Mouse (Mus musculus) gastrocnemius, postnatal 10 days (tissue): ENCODE results near the gene Gpatch8. TPM values are rescaled to one million over a fixed set of nuclear protein-coding genes. Genes with fewer than 3 reads are reported as not detected.
A peak's percentile ranks its signal among the peaks of the same experiment; 100 is the strongest.
"Not testable (repeated sequence)": the region's sequence is repeated elsewhere in the genome, so short reads cannot be mapped to it uniquely, and the experiment has no call there.

Experiments
- DNase-seq: peaks from one replicate; pipeline ENCODE4 v3.0.0; 2021; ENCODE audit warnings: mixed read lengths
- total RNA-seq, 2 experiments: library from RNA; stranded (reverse); gene quantifications; 2 replicates each; pipeline ENCODE4 v1.2.3; 2021

The Gpatch8 gene
- total RNA-seq, 2 experiments from 2014 or later, result 28.9 to 33.9 TPM

DNA sequence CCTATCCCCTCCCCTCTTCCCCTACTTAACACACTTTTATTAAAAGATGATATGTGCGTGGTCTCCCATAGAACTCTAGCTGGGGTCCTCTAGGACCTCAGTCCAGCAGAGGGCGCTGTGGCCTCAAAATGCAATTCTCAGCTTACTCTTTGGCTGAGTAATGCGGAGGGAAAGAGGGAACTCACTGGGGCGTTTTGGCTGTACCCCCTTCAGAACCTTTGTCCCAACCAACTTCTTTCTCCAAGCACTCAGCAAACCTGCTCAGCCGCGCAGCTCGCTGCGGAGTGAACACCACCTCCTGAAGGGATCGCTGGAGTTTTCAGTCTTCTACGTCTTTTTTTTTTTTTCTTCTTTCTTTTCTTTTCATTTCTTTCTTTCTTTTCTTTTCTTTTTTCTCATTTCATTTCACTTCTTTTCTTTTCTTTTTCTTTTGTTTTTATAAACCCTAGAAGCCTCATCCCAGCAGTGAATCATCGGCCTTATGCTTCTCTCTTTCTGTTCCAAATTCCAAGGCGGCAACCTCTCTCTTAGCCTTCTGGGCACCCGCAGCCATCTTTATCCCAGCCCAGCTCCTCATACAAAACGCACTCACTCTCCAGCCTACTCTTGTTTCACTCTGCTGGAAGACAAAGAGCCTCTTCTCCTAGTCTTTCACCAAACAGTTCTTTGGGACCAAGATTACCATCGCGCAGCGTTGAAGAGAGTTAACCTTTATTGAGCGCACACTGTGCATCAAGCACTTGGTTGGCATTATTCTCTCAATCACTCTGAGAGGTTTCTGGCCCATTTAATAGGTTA lies 16.9 kb upstream of the Gpatch8 start:
- DNase-seq, result peak; percentile 95

DNA sequence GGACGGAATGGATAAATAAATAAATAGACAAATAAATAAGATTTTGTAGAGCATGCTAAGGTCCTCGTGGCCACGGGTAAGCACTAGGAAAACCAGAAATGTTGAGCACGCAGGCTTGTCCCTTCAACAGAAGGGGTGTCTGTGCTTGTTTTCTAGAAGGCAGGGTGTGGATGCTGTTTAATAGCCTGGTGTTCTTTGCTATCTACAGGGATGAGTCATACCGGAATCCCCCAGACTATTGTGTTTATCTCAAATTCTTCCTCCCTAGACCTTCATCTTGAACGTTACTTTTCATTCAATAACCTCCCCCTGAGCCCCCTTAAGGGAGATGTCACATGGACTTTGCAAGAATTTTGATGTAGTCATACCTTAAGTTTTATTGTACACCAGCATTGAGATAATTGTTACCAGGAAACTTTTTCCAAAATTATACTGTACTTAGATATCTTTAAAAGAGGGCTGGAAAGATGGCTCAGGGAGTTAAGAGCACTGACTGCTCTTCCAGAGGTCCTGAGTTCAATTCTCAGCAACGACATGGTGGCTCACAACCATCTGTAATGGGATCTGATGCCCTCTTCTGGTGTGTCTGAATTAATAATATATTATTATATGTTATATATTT lies 12.7 kb upstream of the Gpatch8 start:
- no peak for DNase-seq

DNA sequence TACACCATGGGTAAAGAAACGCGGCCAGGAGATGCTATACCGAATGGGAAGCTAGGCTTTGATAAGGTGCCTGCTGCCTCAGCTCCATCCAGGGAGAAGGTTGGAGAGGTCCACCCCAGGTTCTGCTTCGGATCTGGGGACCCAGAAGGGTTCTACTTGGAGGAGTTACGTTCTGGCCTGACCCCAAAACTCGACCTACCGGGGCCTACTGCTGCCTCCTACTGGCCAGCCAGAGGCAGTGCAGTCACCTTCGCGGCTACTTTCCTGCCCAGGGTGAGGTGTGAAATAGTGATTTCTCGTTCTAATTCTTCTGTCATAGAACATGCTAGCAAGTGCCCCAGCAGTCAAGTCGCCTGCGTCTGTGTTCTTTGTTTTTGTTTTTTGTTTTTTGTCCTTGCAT lies 12.0 kb upstream of the Gpatch8 start:
- no peak for DNase-seq

DNA sequence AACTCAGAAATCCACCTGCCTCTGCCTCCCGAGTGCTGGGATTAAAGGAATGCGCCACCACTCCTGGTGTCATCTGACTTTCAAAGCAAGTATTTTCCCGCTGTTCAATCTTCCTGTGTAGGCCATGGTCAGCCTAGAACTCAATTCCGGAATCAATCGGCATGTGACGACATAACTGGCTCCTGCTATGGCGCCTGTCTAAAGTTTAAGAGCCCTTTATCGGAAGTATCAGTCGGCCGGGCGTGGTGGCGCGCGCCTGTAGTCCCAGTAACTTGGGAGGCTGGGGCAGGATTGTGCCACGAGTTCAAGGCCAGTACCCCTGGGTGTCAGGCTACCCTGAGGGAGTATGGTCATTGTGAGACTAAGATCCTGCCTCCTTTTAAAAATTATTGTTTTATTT lies 11.5 kb upstream of the Gpatch8 start:
- no peak for DNase-seq

DNA sequence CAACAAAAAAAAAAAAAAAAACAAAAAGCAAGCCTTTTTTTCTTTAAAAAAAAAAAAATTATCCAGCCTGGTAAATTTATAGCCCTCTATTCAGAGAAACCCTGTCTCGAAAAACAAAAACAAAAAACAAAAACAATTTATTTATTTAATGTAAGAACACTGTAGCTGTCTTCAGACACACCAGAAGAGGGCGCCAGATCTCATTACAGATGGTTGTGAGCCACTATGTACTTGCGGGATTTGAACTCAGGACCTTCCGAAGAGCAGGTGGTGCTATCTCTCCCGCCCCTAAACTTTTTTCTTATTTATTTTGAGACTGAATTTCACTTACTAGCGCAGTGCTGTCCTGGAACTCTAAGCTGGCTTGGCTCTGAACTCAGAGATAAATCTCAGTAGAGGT lies 11.0 kb upstream of the Gpatch8 start:
- no peak for DNase-seq

DNA sequence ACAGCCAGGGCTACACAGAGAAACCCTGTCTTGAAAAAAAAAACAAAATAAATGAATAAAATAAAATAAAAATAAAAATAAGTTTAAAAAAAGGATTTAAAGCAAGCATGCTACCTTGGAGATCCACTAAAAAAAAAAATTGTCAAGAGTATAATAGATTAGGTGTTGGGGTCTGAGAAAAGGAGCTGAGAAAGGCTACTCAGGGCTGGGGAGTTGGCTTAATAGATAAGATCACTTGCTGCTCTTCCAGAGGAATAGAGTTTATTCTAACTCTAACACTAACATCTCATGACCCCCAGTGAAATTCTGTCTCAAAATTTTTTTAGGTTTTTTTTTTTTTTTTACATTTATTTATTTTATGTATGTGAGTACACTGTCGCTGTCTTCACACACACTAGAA lies 10.1 kb upstream of the Gpatch8 start:
- no peak for DNase-seq

DNA sequence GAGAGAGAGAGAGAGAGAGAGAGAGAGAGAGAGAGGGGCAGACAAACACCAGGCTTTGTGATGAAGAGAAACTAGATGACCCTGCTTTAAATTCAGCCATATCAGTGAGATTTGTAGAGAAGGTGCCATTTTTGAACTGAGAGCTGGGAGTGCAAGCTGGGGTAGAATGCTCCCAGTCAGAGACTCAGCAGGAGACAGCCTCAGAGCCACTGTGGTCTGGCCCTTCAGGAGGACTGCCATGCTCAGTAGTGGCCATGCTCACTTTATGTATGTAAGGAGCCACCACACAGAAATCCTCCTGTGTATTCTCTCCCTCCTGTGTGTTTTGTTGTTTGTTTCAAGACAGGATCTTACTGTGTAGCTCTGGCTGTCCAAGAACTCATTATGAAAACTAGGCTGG lies 9.5 kb upstream of the Gpatch8 start:
- no peak for DNase-seq

DNA sequence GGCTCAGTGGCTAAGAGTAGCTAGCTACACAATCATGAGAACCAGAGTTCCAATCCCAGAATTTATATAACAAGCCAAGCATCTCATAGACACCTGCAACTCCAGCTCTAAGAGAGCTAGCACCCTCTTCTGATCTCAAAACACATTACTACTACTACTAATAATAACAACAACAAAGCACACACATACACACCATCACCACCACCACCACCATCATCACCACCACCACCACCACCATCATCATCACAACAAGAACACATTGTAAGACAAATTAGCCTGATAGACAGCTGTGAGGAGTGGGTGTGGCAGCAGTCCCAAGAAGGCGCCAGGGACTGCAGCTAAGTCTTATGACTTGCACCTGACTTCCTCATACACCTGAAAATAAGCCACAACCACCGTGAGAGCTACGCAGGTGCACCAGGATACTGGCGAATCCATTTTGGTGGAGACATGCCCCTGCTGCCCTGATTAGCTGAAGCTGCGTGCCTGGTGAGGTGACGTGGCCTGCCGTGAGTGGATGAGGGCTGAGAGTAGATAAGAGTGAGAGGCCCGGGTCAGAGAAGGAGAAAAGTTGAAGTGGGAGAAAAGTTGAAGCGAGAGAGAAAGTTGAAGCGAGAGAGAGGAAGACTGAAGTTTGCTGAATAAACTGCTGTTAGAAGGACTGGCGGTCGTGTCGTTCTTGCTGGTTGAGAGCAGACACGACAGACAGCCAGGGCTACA lies 8.9 kb upstream of the Gpatch8 start:
- not testable (repeated sequence) for DNase-seq

DNA sequence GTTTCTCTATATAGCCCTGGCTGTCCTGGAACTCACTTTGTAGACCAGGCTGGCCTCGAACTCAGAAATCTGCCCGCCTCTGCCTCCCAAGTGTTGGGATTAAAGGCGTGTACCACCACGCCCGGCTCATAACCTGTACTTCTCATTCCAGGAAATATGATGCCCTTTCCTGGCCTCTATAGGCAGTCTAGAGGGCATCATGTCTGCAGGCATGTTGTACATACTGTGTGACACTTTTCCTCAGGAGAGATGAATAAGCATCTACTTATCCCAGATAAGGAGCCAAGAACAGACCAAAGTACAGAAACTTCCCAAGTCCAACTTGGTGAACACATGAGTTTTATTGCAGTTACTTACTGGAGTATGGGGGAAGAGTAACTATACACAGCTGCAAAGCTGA lies 2.5 kb upstream of the Gpatch8 start:
- DNase-seq, result no peak

DNA sequence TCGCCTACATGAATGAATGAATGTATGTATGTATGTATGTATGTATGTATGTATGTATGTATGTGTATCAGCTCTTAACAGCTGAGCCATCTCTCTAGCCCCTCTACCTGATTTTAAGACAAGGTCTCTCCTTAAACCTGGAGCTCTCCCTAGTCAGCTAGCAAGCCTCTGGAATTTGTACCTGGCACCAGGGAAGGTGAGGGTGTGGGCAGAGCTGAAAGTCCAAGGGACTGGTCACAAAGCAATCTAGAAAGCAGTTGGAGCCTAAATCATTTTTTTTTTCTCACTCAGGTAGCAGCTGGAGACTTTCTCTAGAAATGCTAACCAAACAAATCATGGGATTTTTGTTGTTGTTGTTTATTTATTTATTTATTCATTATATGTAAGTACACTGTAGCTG lies 1.2 kb upstream of the Gpatch8 start:
- no peak for DNase-seq

DNA sequence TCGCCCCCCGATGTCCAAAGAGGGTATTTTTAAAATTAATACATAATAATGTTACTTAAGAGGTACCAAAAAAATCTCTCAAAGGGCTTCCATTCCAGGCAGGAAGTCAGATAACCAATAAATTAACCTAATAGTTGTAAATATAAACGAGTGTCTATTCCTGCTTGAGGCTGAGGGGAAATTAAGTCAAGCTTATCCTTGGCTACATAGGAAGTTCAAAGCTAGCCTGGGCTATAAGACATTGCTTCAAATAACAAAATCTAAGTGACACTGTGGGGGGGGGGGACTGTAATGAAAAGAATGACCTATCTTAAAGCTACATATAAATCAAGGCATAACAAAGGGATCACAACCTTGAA lies 503 bp upstream of the Gpatch8 start:
- DNase-seq, result no peak

DNA sequence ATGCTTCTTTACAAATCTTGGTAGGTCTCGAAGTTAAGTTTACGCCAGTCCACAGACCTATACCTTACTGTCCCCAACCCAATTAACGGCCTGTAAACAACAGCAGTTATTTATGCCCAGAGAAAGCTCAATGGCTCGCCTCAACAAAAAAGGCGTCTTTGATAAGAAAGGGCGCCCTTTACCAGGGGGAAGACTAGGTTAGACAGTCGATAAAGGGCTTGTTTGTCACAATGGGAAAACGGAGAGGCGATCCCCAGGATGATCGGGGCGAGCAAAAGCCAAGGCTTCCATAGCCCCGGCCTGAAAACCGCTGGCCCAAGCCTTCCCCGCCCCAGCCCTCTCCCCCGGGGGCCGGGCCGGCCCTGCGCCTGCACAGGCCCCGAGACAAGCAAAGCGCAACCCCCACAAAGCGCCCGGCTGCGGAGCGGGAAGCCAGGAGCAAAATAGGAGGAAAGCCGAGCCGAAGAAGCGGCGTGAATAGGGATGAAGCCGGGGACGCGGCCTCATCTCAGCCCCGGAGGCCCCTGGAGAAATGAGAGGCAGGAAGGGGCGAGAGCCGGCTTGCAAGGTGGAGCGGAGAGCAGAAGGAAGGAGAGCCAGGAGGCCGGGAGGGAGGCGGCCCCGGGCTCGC lies 677 bp downstream of the Gpatch8 start:
- peak; percentile 51 for DNase-seq

DNA sequence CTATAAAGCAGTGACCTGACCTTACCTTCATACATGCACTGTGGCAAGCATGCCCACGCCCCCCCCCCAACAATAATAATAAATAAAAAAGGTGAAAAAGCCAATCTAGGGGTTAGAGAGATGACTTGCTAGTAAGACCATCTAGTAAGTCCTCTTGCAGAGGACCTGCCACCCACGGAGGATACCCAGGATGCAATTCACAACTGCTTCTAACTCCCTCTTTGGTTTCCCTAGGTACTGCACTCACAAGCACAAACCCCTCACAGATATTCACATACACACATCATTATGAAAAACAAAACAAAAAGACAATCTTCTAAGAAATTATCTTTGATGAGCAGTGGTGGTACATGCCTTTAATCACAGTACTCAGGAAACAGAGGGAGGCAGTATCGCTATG lies 4.1 kb downstream of the Gpatch8 start:
- no peak for DNase-seq

DNA sequence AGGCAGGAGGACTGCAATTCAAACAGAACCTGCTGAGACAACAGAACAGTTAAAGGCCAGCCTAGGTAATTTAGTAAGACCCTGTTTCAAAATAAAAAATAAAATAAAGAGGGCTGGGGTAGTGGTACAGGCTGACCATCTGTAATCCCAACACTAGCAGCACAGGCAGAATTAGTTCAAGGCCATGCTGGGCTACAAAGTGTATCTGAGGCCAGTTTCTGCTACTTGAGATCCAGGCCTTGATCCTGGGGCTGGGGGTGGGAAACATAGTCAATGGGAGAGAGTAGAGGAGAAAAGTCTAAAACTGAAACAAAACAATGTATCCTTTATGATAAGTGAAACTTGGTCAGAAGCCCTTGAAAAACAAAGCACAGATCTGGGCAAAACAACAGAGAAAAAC lies 5.0 kb downstream of the Gpatch8 start:
- DNase-seq, result no peak

DNA sequence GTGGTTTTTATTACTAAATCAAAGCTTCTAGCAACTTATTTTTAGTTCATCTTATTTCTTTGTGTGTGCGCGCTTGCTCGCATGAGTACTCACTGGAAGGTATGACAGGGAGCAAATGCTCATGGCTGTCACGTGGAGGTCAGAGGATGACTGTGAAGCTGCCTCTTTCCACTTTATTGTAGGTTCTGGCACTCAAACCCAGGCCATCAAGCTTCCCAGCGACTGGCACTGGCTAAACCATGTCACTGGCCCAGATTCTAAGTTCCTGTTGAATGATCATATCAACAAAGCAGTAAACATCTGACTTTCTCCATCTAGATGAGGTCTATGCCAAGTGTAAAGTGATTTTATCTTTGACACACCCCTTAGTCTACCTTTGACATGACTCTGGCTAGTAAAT lies 14.7 kb downstream of the Gpatch8 start:
- no peak for DNase-seq

DNA sequence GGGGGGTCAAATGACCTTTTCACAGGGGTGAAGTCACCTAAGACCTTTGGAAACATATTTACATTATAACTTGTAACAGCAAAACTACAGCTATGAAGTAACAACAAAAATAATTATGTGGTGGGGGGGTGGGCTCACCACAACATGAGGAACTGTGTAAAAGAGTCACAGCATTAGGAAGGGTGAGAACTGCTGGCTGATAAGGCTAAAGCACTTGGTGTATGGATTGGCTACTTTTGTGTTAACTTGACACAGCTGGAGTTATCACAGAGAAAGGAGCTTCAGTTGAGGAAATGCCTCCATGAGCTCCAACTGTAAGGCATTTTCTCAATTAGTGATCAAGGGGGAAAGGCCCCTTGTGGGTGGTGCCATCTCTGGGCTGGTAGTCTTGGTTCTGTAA lies 15.9 kb downstream of the Gpatch8 start:
- DNase-seq, result not testable (repeated sequence)

DNA sequence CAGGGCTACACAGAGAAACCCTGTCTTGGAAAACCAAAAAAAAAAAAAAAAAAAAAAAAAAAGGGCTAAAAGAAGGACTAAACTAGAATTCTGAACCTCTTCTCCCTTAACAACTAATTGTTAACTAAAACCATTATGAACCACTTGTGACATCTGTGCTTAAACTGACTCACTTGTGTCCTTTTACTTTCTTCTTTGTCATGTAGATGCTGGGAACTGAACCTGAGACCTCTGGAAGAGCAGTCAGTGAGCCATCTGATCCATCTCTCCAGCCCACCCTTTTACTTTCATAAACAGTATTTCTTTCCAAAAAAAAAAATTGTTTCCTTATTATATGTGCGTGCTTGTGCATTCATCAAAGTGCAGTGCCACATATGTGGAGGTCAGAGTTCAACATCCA lies 16.5 kb downstream of the Gpatch8 start:
- DNase-seq, result no peak

DNA sequence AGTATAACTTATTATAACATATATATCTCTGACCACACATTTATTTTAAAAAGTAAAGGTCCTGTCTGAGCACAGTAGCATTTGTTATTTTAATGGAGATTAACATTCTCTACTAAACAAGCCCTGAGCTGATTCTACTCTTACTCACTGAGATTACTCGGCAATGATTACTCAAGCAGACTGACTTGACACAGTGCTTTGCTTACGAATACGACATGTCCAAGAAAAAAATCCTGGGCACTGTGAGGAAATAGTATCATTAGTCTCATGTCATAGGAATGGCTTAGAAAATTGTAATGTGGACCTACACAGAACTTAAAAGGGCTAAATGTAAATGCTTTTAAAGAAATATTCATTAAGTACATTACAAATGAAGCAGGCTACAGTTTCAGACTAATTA lies 20.0 kb downstream of the Gpatch8 start:
- DNase-seq, result no peak

DNA sequence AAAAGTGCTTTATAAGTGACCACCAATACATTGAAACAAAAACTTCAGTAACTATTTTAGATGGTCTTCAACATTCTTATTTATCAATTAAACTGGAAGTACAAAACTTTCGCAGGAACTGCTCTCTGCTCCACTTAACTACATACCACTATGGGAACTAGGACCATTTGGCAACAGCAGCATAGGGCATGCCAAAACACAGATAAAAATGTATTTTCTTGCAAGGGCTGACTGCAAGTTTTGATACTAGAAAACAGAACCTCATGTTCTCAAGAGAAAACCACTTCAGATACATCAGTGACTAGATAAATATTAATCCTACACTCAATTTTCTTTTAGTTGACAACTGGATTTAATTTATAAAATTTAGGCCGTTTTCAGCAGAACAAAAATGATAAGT lies 22.1 kb downstream of the Gpatch8 start:
- DNase-seq, result no peak

DNA sequence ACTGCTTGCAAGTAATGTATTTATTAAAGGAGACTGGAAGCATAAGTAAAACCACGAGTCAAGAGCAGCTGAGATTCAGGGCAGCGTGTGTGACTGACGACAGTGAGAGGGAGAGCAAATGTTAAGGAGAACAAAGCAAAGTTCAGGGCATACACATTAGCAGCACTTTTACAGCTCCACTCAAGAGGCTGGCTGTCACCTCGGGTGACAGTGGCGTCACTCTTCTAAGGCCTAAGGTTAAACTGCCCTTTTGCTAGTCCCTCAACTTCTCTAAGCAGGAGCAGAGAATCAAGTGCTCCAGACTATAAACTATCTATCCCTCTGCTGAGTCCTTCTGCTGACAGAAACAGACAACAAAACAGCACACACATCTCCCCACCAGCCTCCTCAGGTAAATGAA lies 24.8 kb downstream of the Gpatch8 start:
- no peak for DNase-seq

DNA sequence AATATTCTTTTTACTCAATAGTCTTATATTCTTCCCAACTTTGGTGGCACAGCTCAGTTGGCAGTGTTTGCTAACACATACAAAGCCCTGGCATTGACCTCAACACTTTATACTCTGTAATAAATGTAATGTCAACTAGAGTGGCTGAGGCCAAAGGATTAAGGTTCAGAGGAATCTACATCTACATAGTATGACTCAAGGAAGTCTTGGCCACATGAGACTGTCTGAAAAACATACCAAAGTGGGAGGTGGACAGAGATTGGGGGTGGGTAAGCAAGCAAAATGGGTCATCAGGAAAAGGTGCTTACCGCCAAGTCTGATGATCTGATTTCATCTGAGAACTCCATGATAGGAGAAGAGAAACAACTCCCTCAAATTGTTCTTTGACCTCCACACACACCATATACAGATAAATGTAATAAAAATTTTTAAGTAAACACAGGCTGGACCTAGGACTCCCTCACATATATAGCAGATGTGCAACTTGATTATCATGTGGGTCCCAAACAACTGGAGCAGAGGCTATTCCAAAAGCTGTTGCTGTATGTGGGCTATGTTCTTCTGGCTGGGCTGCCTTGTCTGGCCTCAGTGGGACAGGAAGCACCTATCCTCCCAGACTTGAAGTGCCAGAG lies 41.3 kb downstream of the Gpatch8 start:
- no peak for DNase-seq

DNA sequence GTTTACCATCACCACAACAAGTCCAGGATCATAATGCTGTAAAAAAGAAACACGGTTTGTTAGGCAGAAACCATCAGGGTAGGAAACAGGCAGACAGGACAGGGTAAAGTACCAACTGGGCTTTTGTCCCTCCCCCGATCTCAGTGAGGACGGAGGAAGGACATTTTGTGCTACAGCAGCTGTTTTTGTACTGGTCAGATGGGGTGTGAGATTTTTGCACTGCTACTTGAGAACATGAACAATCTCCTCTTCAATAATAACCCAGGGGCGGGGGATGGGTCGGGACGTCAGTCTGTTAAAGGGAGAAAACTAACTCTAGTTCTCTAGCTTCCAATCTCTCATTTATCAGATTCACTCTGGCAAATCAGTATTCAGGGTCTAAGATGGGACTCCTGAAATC lies 46.0 kb downstream of the Gpatch8 start:
- no peak for DNase-seq

DNA sequence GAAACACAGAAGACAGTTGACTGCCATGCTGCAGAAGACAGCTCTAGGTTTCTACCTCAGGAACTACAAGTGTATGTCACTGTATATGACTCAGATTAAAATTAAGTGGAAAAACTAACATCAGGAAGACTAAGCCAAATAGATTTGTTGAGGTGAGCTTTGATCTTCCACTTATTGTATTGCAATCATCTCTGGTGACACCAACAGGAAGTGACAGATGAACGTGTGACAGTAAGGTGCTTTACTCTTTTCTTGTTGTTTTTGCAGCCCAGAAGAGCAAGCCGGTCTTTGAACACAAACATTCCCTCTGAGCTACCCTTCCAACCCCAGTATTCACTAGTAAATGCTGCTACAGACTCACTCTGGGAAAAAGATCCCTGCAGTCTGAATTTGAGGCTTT lies 59.5 kb downstream of the Gpatch8 start:
- DNase-seq, result no peak
